Mouse (Mus musculus): ENCODE results near the gene Ndufs4. TPM values are rescaled to one million over a fixed set of nuclear protein-coding genes. Genes with fewer than 3 reads are reported as not detected.

Gene Ndufs4
- polyA plus RNA-seq, 1 experiment from 2014 or later, result 299 TPM

GRCm38 (mm10) chr13:114405100-114405715 lies 17.1 kb upstream of the Ndufs4 start:
- H3K4me1 ChIP-seq (replicated peaks; ENCODE audit: control insufficient read depth, insufficient read depth, low read length), result peaks cover 2% of the 10 kb centered on the region; the same call in 1 of the 2 replicates
- H3K9ac ChIP-seq (ENCODE audit: low read length), result no peak overlapping the region
- no peak for DNase-seq (ENCODE audit: low spot score)
- no peaks in the 10 kb centered on the region for H3K36me3 ChIP-seq (ENCODE audit: control insufficient read depth, insufficient read depth, low read length)
- ATAC-seq (replicated peaks; ENCODE audit: low FRiP score), result no peak
- 92% methylated on average over 9 of the region's 9 CpGs for WGBS
- no peaks in the 10 kb centered on the region for H3K9me3 ChIP-seq (ENCODE audit: control insufficient read depth, low read length)
- H3K27ac ChIP-seq (ENCODE audit: low read depth, low read length), result no peak overlapping the region
- no peaks in the 10 kb centered on the region for H3K27me3 ChIP-seq (ENCODE audit: control insufficient read depth, insufficient read depth, low read length)
- H3K4me3 ChIP-seq (ENCODE audit: low read depth, low read length), result no peak overlapping the region
- H3K4me2 ChIP-seq (ENCODE audit: low read depth, low read length, severe bottlenecking), result no peak overlapping the region

- no peak overlapping the region for H3K4me2 ChIP-seq (ENCODE audit: low read depth, low read length, severe bottlenecking)
- 0 out of 2 replicates have a peak, but pooled peaks have one; percentile 24 for ATAC-seq (replicated peaks; ENCODE audit: low FRiP score)
- WGBS, result 84% methylated on average over 2 of the region's 2 CpGs
- no peak overlapping the region for H3K9ac ChIP-seq (ENCODE audit: low read length)
- H3K36me3 ChIP-seq (ENCODE audit: control insufficient read depth, insufficient read depth, low read length), result no peaks in the 10 kb centered on the region
- no peaks in the 10 kb centered on the region for H3K27me3 ChIP-seq (ENCODE audit: control insufficient read depth, insufficient read depth, low read length)
- DNase-seq (ENCODE audit: low spot score), result no peak
- peaks cover 3% of the 10 kb centered on the region; the same call in 1 of the 2 replicates for H3K4me1 ChIP-seq (replicated peaks; ENCODE audit: control insufficient read depth, insufficient read depth, low read length)
- no peaks in the 10 kb centered on the region for H3K9me3 ChIP-seq (ENCODE audit: control insufficient read depth, low read length)
- H3K4me3 ChIP-seq (ENCODE audit: low read depth, low read length), result no peak overlapping the region
- no peak overlapping the region for H3K27ac ChIP-seq (ENCODE audit: low read depth, low read length)
Observed at GRCm38 (mm10) chr13:114398906-114399305, 10.8 kb upstream of the Ndufs4 start.

GRCm38 (mm10) chr13:114397281-114397680 lies 9.2 kb upstream of the Ndufs4 start:
- Histone ChIP-seq H3K9me3 (ENCODE audit: control insufficient read depth, low read length) (no peaks in the 10 kb centered on the region), H3K27me3 (ENCODE audit: control insufficient read depth, insufficient read depth, low read length) (no peaks in the 10 kb centered on the region), H3K27ac (ENCODE audit: low read depth, low read length) (no peak overlapping the region), H3K4me1 (replicated peaks; ENCODE audit: control insufficient read depth, insufficient read depth, low read length) (peaks cover 3% of the 10 kb centered on the region; the same call in 1 of the 2 replicates), H3K4me3 (ENCODE audit: low read depth, low read length) (no peak overlapping the region), H3K36me3 (ENCODE audit: control insufficient read depth, insufficient read depth, low read length) (no peaks in the 10 kb centered on the region), H3K9ac (ENCODE audit: low read length) (no peak overlapping the region), H3K4me2 (ENCODE audit: low read depth, low read length, severe bottlenecking) (no peak overlapping the region)
- WGBS, result 42% methylated on average over 9 of the region's 9 CpGs
- no peak for ATAC-seq (replicated peaks; ENCODE audit: low FRiP score)
- DNase-seq (ENCODE audit: low spot score), result no peak

GRCm38 (mm10) chr13:114396863-114397262 lies 8.8 kb upstream of the Ndufs4 start:
- H3K27me3 ChIP-seq (ENCODE audit: control insufficient read depth, insufficient read depth, low read length), result no peaks in the 10 kb centered on the region
- peaks cover 3% of the 10 kb centered on the region; the same call in 1 of the 2 replicates for H3K4me1 ChIP-seq (replicated peaks; ENCODE audit: control insufficient read depth, insufficient read depth, low read length)
- DNase-seq (ENCODE audit: low spot score) (no peak), ATAC-seq (replicated peaks; ENCODE audit: low FRiP score) (no peak)
- no peak overlapping the region for H3K4me2 ChIP-seq (ENCODE audit: low read depth, low read length, severe bottlenecking)
- no peak overlapping the region for H3K4me3 ChIP-seq (ENCODE audit: low read depth, low read length)
- H3K36me3 ChIP-seq (ENCODE audit: control insufficient read depth, insufficient read depth, low read length), result no peaks in the 10 kb centered on the region
- H3K27ac ChIP-seq (ENCODE audit: low read depth, low read length), result no peak overlapping the region
- H3K9me3 ChIP-seq (ENCODE audit: control insufficient read depth, low read length), result no peaks in the 10 kb centered on the region
- H3K9ac ChIP-seq (ENCODE audit: low read length), result no peak overlapping the region
- 34% methylated on average over 10 of the region's 10 CpGs for WGBS

- 90% methylated on average over 2 of the region's 2 CpGs for WGBS
- H3K4me3 ChIP-seq (ENCODE audit: low read depth, low read length), result no peak overlapping the region
- H3K9me3 ChIP-seq (ENCODE audit: control insufficient read depth, low read length), result no peaks in the 10 kb centered on the region
- H3K36me3 ChIP-seq (ENCODE audit: control insufficient read depth, insufficient read depth, low read length), result no peaks in the 10 kb centered on the region
- H3K27me3 ChIP-seq (ENCODE audit: control insufficient read depth, insufficient read depth, low read length), result no peaks in the 10 kb centered on the region
- no peak overlapping the region for H3K27ac ChIP-seq (ENCODE audit: low read depth, low read length)
- no peak for DNase-seq (ENCODE audit: low spot score)
- H3K4me1 ChIP-seq (replicated peaks; ENCODE audit: control insufficient read depth, insufficient read depth, low read length), result peaks cover 3% of the 10 kb centered on the region; the same call in 1 of the 2 replicates
- H3K4me2 ChIP-seq (ENCODE audit: low read depth, low read length, severe bottlenecking), result no peak overlapping the region
- no peak for ATAC-seq (replicated peaks; ENCODE audit: low FRiP score)
- no peak overlapping the region for H3K9ac ChIP-seq (ENCODE audit: low read length)
Observed at GRCm38 (mm10) chr13:114394784-114395183, 6.7 kb upstream of the Ndufs4 start.

GRCm38 (mm10) chr13:114392501-114392900 lies 4.4 kb upstream of the Ndufs4 start:
- H3K9ac ChIP-seq (ENCODE audit: low read length), result no peak overlapping the region
- no peak overlapping the region for H3K4me3 ChIP-seq (ENCODE audit: low read depth, low read length)
- no peaks in the 10 kb centered on the region for H3K36me3 ChIP-seq (ENCODE audit: control insufficient read depth, insufficient read depth, low read length)
- no peak overlapping the region for H3K4me2 ChIP-seq (ENCODE audit: low read depth, low read length, severe bottlenecking)
- H3K9me3 ChIP-seq (ENCODE audit: control insufficient read depth, low read length), result no peaks in the 10 kb centered on the region
- no peaks in the 10 kb centered on the region for H3K27me3 ChIP-seq (ENCODE audit: control insufficient read depth, insufficient read depth, low read length)
- no peak for ATAC-seq (replicated peaks; ENCODE audit: low FRiP score)
- no peak for DNase-seq (ENCODE audit: low spot score)
- H3K27ac ChIP-seq (ENCODE audit: low read depth, low read length), result no peak overlapping the region
- peaks cover 3% of the 10 kb centered on the region; the same call in 1 of the 2 replicates for H3K4me1 ChIP-seq (replicated peaks; ENCODE audit: control insufficient read depth, insufficient read depth, low read length)

GRCm38 (mm10) chr13:114387521-114388171 lies 412 bp downstream of the Ndufs4 start:
- Histone ChIP-seq H3K9ac (ENCODE audit: low read length) (peak overlapping the region; percentile 84), H3K4me1 (replicated peaks; ENCODE audit: control insufficient read depth, insufficient read depth, low read length) (peaks cover 5% of the 10 kb centered on the region; the same call in 1 of the 2 replicates), H3K4me3 (ENCODE audit: low read depth, low read length) (peak overlapping the region; percentile 94), H3K27ac (ENCODE audit: low read depth, low read length) (peak overlapping the region; percentile 75), H3K9me3 (ENCODE audit: control insufficient read depth, low read length) (no peaks in the 10 kb centered on the region), H3K4me2 (ENCODE audit: low read depth, low read length, severe bottlenecking) (peak overlapping the region; percentile 71), H3K27me3 (ENCODE audit: control insufficient read depth, insufficient read depth, low read length) (no peaks in the 10 kb centered on the region), H3K36me3 (ENCODE audit: control insufficient read depth, insufficient read depth, low read length) (no peaks in the 10 kb centered on the region)
- ATAC-seq (replicated peaks; ENCODE audit: low FRiP score) (peak; percentile 88), DNase-seq (ENCODE audit: low spot score) (peak; percentile 93)
- under 1% methylated on average over 37 of the region's 37 CpGs for WGBS

GRCm38 (mm10) chr13:114387074-114387487 lies 977 bp downstream of the Ndufs4 start:
- no peak for DNase-seq (ENCODE audit: low spot score)
- Histone ChIP-seq H3K4me2 (ENCODE audit: low read depth, low read length, severe bottlenecking) (peak overlapping the region; percentile 71), H3K36me3 (ENCODE audit: control insufficient read depth, insufficient read depth, low read length) (no peaks in the 10 kb centered on the region), H3K9me3 (ENCODE audit: control insufficient read depth, low read length) (no peaks in the 10 kb centered on the region), H3K9ac (ENCODE audit: low read length) (peak overlapping the region; percentile 84), H3K27me3 (ENCODE audit: control insufficient read depth, insufficient read depth, low read length) (no peaks in the 10 kb centered on the region), H3K4me3 (ENCODE audit: low read depth, low read length) (peak overlapping the region; percentile 94), H3K4me1 (replicated peaks; ENCODE audit: control insufficient read depth, insufficient read depth, low read length) (peaks cover 5% of the 10 kb centered on the region; the same call in 1 of the 2 replicates), H3K27ac (ENCODE audit: low read depth, low read length) (no peak overlapping the region)
- ATAC-seq (replicated peaks; ENCODE audit: low FRiP score), result peak; percentile 46
- 11% methylated on average over 10 of the region's 10 CpGs for WGBS

Measured in forebrain, embryonic 11.5 days (tissue).